Mouse (Mus musculus): ENCODE results near the gene Fbxo46. TPM values are rescaled to one million over a fixed set of nuclear protein-coding genes. Genes with fewer than 3 reads are reported as not detected.

Gene Fbxo46
- polyA plus RNA-seq, 1 experiment from 2014 or later: 16.4 TPM

DNA sequence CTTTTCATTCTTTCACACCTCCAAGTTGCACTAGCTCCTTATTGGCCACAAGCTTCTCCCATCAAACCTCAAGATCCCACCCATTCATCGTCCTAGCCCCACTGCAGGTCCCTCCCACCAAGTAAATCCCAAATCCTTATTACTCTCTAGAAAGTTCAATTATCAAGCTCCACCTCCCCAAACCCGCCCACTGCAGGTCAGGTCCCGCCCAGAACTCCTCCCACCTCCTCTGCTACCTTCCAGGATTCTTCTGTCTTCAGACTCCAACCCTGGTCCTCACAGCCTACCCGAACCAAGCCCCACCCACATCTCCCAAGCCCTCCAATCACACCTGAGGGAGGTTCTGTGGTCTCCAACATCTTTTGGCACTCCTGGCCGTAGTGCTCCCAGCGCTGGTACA lies 44.5 kb downstream of the Fbxo46 start:
- no peak overlapping the region for H3K9ac ChIP-seq (ENCODE audit: low read depth, low read length)
- no peak overlapping the region; the same call in 1 of the 2 replicates for H3K4me3 ChIP-seq (ENCODE audit: low read length)
- 0% methylated on average over 6 of the region's 6 CpGs for WGBS
- peaks cover 16% of the 10 kb centered on the region for H3K4me1 ChIP-seq (ENCODE audit: control insufficient read depth, insufficient read depth, low read depth, low read length)
- peaks cover 2% of the 10 kb centered on the region; the same call in 1 of the 2 replicates for H3K9me3 ChIP-seq (ENCODE audit: control insufficient read depth, low read length)
- H3K27me3 ChIP-seq (replicated peaks; ENCODE audit: control insufficient read depth, insufficient read depth, low read length): peaks cover 9% of the 10 kb centered on the region
- no peak overlapping the region for H3K27ac ChIP-seq (ENCODE audit: low read depth, low read length)
- 0 out of 2 replicates have a peak overlapping the region, but pooled peaks have one; percentile 1 for H3K4me2 ChIP-seq (ENCODE audit: low read length)
- ATAC-seq: no peak
- H3K36me3 ChIP-seq (ENCODE audit: control insufficient read depth, insufficient read depth, low read length): no peaks in the 10 kb centered on the region

DNA sequence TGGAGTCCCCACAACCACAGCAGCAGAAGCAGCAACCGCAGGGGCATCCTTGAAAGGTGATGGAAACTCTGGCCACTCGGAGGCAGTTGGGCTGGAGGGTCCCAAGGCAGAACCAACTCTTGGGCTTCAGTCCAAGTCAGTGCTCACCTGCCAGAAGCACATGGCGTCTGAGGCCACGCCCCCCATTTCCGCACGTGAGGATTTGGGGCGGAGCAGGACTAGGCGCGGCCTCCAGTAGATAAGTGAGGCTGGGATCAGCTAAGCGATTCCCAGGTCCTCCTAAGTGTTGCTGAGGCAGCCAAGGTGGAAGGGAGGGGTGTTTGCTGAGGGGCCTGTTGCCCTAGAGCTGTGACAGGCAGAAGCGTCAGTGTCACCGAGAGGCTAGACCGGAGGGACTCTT lies 45.3 kb downstream of the Fbxo46 start:
- Histone ChIP-seq H3K9me3 (ENCODE audit: control insufficient read depth, low read length) (peaks cover 2% of the 10 kb centered on the region; the same call in 1 of the 2 replicates), H3K36me3 (ENCODE audit: control insufficient read depth, insufficient read depth, low read length) (no peaks in the 10 kb centered on the region), H3K4me2 (ENCODE audit: low read length) (peak overlapping the region; percentile 38), H3K27ac (ENCODE audit: low read depth, low read length) (no peak overlapping the region), H3K4me3 (ENCODE audit: low read length) (no peak overlapping the region), H3K4me1 (ENCODE audit: control insufficient read depth, insufficient read depth, low read depth, low read length) (peaks cover 10% of the 10 kb centered on the region), H3K27me3 (replicated peaks; ENCODE audit: control insufficient read depth, insufficient read depth, low read length) (peaks cover 7% of the 10 kb centered on the region), H3K9ac (ENCODE audit: low read depth, low read length) (no peak overlapping the region)
- ATAC-seq: no peak
- 3% methylated on average over 13 of the region's 13 CpGs for WGBS

DNA sequence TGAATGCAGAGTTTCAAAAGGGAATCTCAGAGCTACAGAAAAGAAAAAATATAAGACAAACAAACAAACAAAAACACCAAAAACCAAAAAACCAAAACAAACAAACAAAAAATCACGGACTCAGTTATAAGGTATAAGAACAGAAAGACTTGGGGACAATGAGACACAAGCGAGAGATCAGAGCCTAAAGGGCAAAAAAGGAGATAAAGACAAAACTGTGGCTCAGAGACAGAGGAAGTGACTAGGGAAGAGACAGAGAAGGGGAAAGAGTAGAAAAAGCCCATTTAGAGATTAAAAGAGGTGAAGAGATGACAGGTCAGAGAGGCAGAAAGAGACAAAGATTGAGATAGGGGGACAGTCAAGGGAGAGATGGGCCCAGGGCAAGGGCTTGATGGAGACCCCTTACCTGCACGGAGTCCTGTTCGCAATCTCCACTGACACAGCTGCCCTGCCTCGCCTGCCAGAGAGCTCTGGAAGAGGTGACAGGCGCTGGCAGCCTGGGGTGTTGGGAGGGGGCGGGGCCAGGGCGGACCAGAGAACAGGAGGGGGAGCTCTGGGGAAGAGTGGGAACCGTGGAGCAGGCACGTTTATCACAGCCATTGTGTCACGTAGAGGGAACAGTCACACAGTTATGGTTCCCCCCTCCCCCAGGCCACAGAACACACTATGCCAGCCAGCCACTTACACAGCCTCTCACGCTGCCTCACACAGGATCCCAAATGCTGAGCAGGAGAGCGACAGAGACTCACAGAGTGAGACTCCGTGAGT lies 46.2 kb downstream of the Fbxo46 start, which contains the start of gene Gipr:
Gene Gipr, minus strand, starts transcription at position 472 of the 768 bp plus-strand sequence.
- H3K4me1 ChIP-seq (ENCODE audit: control insufficient read depth, insufficient read depth, low read depth, low read length): peaks cover 6% of the 10 kb centered on the region; the same call in 1 of the 2 replicates
- H3K27me3 ChIP-seq (replicated peaks; ENCODE audit: control insufficient read depth, insufficient read depth, low read length): peaks cover 7% of the 10 kb centered on the region
- H3K9me3 ChIP-seq (ENCODE audit: control insufficient read depth, low read length): peaks cover 2% of the 10 kb centered on the region; the same call in 1 of the 2 replicates
- 0 out of 2 replicates have a peak, but pooled peaks have one; percentile 19 for ATAC-seq
- WGBS: 14% methylated on average over 11 of the region's 14 CpGs
- H3K36me3 ChIP-seq (ENCODE audit: control insufficient read depth, insufficient read depth, low read length): no peaks in the 10 kb centered on the region
- peak within 1 kb of the TSS; percentile 38 for H3K4me2 ChIP-seq (ENCODE audit: low read length)
- H3K4me3 ChIP-seq (ENCODE audit: low read length): no peak within 1 kb of the TSS
- no peak within 1 kb of the TSS for H3K27ac ChIP-seq (ENCODE audit: low read depth, low read length)
- H3K9ac ChIP-seq (ENCODE audit: low read depth, low read length): peak within 1 kb of the TSS; percentile 18; the same call in 1 of the 2 replicates

DNA sequence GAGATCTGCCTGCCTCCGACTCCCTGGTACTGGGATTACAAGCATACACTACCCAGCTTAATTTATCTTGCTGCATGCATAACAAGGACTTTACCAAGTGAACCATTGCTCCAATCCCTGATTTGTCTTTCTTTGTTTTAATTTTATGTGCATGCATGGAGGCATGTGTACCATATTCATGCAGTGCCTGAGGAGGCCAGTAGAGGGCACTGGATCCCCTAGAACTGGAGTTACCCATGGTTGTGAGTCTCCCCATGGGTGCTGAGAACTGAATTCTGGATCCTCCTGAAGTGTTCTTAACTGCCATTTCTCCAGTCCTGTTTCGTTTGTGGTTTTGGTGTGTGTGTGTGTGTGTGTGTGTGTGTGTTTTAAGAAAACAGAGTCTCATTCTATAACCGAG lies 47.3 kb downstream of the Fbxo46 start:
- H3K36me3 ChIP-seq (ENCODE audit: control insufficient read depth, insufficient read depth, low read length): no peaks in the 10 kb centered on the region
- peaks cover 9% of the 10 kb centered on the region; the same call in 1 of the 2 replicates for H3K4me1 ChIP-seq (ENCODE audit: control insufficient read depth, insufficient read depth, low read depth, low read length)
- no peak overlapping the region for H3K27ac ChIP-seq (ENCODE audit: low read depth, low read length)
- ATAC-seq: no peak
- WGBS: 91% methylated on average over 3 of the region's 3 CpGs
- H3K9ac ChIP-seq (ENCODE audit: low read depth, low read length): no peak overlapping the region
- no peak overlapping the region for H3K4me3 ChIP-seq (ENCODE audit: low read length)
- H3K4me2 ChIP-seq (ENCODE audit: low read length): no peak overlapping the region
- H3K9me3 ChIP-seq (ENCODE audit: control insufficient read depth, low read length): peaks cover 2% of the 10 kb centered on the region; the same call in 1 of the 2 replicates
- peaks cover 7% of the 10 kb centered on the region for H3K27me3 ChIP-seq (replicated peaks; ENCODE audit: control insufficient read depth, insufficient read depth, low read length)

DNA sequence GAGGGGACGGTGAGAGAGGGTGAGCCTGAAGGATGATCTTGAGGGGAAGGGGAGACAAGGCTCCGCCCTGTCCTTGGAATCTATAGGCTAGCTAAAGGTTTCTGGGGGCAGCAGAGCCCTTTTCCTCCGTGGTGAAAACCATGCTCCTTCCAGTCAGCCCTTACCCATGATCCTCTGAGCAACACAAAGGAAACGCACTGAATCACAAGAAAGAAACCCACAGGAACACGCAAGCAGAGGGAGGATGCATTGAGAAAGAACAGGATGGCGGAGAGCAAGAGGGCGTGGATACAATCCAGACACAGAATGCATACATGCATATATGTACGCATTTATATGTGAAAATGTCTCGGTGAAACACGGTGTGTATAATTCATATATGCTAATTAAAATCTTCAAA lies 49.8 kb downstream of the Fbxo46 start:
- H3K9ac ChIP-seq (ENCODE audit: low read depth, low read length): no peak overlapping the region
- H3K9me3 ChIP-seq (ENCODE audit: control insufficient read depth, low read length): peaks cover 2% of the 10 kb centered on the region; the same call in 1 of the 2 replicates
- H3K4me2 ChIP-seq (ENCODE audit: low read length): no peak overlapping the region
- ATAC-seq: no peak
- H3K27ac ChIP-seq (ENCODE audit: low read depth, low read length): no peak overlapping the region; the same call in 1 of the 2 replicates
- H3K4me3 ChIP-seq (ENCODE audit: low read length): no peak overlapping the region
- H3K4me1 ChIP-seq (ENCODE audit: control insufficient read depth, insufficient read depth, low read depth, low read length): peaks cover 9% of the 10 kb centered on the region; the same call in 1 of the 2 replicates
- WGBS: 60% methylated on average over 10 of the region's 10 CpGs
- H3K36me3 ChIP-seq (ENCODE audit: control insufficient read depth, insufficient read depth, low read length): no peaks in the 10 kb centered on the region
- H3K27me3 ChIP-seq (replicated peaks; ENCODE audit: control insufficient read depth, insufficient read depth, low read length): peaks cover 3% of the 10 kb centered on the region; the same call in 1 of the 2 replicates

DNA sequence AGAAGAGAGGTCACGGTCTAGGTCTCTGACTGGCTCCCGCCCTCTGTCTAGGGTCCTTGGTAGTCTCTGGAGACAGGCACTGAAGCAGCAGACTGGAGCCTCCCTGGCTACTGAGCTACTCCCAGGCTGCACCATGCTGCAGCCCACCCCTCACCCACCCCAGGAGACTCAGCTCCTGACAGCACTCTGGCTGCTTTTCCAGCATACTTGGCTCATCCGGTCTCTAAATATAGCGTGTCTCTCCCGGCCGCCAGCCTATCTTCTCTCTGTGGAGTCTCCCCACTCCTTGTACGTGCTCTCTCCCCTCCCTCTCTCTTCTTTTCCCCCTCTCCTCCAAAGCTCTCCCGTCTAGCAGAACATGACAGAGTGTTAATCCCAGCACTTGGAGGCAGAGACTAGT lies 50.5 kb downstream of the Fbxo46 start:
- 0 out of 2 replicates have a peak overlapping the region, but pooled peaks have one; percentile 13 for H3K9ac ChIP-seq (ENCODE audit: low read depth, low read length)
- no peaks in the 10 kb centered on the region for H3K27me3 ChIP-seq (replicated peaks; ENCODE audit: control insufficient read depth, insufficient read depth, low read length)
- H3K27ac ChIP-seq (ENCODE audit: low read depth, low read length): peak overlapping the region; percentile 23; the same call in 1 of the 2 replicates
- peaks cover 2% of the 10 kb centered on the region; the same call in 1 of the 2 replicates for H3K9me3 ChIP-seq (ENCODE audit: control insufficient read depth, low read length)
- ATAC-seq: peak; percentile 41
- WGBS: 49% methylated on average over 8 of the region's 8 CpGs
- no peaks in the 10 kb centered on the region for H3K36me3 ChIP-seq (ENCODE audit: control insufficient read depth, insufficient read depth, low read length)
- H3K4me2 ChIP-seq (ENCODE audit: low read length): no peak overlapping the region
- no peak overlapping the region for H3K4me3 ChIP-seq (ENCODE audit: low read length)
- H3K4me1 ChIP-seq (ENCODE audit: control insufficient read depth, insufficient read depth, low read depth, low read length): peaks cover 9% of the 10 kb centered on the region; the same call in 1 of the 2 replicates

DNA sequence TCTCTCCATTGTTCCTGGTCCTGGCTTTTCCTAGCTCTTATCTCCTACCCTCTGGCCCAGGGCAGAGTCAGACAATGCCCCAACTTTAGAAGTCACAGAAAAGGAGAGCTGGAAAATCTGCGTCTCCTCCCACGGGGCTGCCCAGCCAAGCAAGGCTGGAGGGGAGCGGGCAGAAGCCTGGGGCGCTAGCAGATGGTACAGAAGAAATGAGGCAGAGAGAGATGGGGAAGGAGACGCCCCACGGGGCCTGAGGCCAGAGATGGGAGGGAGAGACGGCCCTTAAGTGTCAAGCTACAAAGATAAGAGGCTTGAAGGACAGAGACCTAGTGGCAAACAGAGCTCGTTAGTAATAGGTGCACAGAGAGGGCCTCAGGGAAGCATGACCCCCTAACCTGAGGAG lies 52.2 kb downstream of the Fbxo46 start:
- Histone ChIP-seq H3K9ac (ENCODE audit: low read depth, low read length) (0 out of 2 replicates have a peak overlapping the region, but pooled peaks have one; percentile 33), H3K27ac (ENCODE audit: low read depth, low read length) (peak overlapping the region; percentile 60; the same call in 1 of the 2 replicates)

DNA sequence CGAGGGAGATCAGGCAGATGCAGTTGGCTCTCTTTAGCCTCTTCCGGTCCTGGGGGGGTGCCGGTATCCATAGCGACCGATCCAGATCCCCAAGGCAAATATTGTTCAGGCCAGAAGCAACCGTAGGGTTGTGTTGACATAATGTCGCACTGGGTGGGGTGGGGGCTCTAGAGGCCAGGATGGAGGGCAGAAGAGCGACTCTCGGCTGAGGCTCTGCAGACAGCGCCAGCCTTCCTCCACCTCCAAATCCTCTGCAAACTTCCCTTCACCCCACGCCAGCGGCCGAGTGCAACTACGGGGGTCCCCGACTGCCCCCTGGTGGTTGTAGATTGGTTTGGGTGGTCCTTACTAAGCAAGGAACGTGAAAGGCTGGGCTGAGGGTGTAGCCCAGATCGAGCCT lies 53.2 kb downstream of the Fbxo46 start:
- no peak overlapping the region for H3K27ac ChIP-seq (ENCODE audit: low read depth, low read length)
- no peaks in the 10 kb centered on the region for H3K36me3 ChIP-seq (ENCODE audit: control insufficient read depth, insufficient read depth, low read length)
- peak overlapping the region; percentile 31 for H3K4me3 ChIP-seq (ENCODE audit: low read length)
- peak overlapping the region; percentile 57 for H3K4me2 ChIP-seq (ENCODE audit: low read length)
- H3K9ac ChIP-seq (ENCODE audit: low read depth, low read length): peak overlapping the region; percentile 48; the same call in 1 of the 2 replicates
- H3K4me1 ChIP-seq (ENCODE audit: control insufficient read depth, insufficient read depth, low read depth, low read length): peaks cover 8% of the 10 kb centered on the region
- no peaks in the 10 kb centered on the region for H3K9me3 ChIP-seq (ENCODE audit: control insufficient read depth, low read length)
- H3K27me3 ChIP-seq (replicated peaks; ENCODE audit: control insufficient read depth, insufficient read depth, low read length): no peaks in the 10 kb centered on the region
- ATAC-seq: no peak
- 5% methylated on average over 17 of the region's 17 CpGs for WGBS

More for the DNA sequence above, 52.2 kb downstream of the Fbxo46 start:
- 41% methylated on average over 8 of the region's 8 CpGs for WGBS
- no peaks in the 10 kb centered on the region for H3K27me3 ChIP-seq (replicated peaks; ENCODE audit: control insufficient read depth, insufficient read depth, low read length)
- H3K36me3 ChIP-seq (ENCODE audit: control insufficient read depth, insufficient read depth, low read length): no peaks in the 10 kb centered on the region
- H3K9me3 ChIP-seq (ENCODE audit: control insufficient read depth, low read length): peaks cover 2% of the 10 kb centered on the region; the same call in 1 of the 2 replicates
- no peak overlapping the region for H3K4me2 ChIP-seq (ENCODE audit: low read length)
- peaks cover 3% of the 10 kb centered on the region for H3K4me1 ChIP-seq (ENCODE audit: control insufficient read depth, insufficient read depth, low read depth, low read length)
- ATAC-seq: no peak
- no peak overlapping the region for H3K4me3 ChIP-seq (ENCODE audit: low read length)

Measured in hindbrain, embryonic 16.5 days (tissue).